Mouse (Mus musculus) layer of hippocampus, adult 2 months (tissue): ENCODE data around the gene Ubqln3. TPM values are rescaled to one million over a fixed set of nuclear protein-coding genes. Genes with fewer than 3 reads are reported as not detected.

Experiments used
- DNase-seq, 2 experiments: peaks; one replicate each; pipeline ENCODE4 v3.0.0; 2022; ENCODE audit warnings: low spot score in 2 of 2
- H3K27ac ChIP-seq: fragments of 200-600 bp; 2 replicates; pipeline ENCODE4 v1.8.1; 2022
- H3K4me3 ChIP-seq: fragments of 200-600 bp; 2 replicates; pipeline ENCODE4 v1.8.1; 2022; ENCODE audit warnings: mild to moderate bottlenecking
- CTCF ChIP-seq: fragments of 200-600 bp; conservative IDR thresholded peaks from 2 replicates; pipeline ENCODE4 v1.8.1; 2022; ENCODE audit warnings: antibody characterized with exemption, mild to moderate bottlenecking, moderate library complexity
- long read RNA-seq, 2 experiments: library from polyadenylated mRNA; stranded (forward); transcript quantifications; one replicate each; pipeline ENCODE4 v2.0.0; 2021; ENCODE audit warnings: borderline mapping rate in 2 of 2
- total RNA-seq, 2 experiments: library from RNA; stranded (reverse); gene quantifications; 2 replicates each; pipeline ENCODE4 v1.2.3; 2021

Gene Ubqln3
- not detected for total RNA-seq
- long read RNA-seq, experiment 1 = 0 reads
- long read RNA-seq, experiment 2 = 0 reads

DNA sequence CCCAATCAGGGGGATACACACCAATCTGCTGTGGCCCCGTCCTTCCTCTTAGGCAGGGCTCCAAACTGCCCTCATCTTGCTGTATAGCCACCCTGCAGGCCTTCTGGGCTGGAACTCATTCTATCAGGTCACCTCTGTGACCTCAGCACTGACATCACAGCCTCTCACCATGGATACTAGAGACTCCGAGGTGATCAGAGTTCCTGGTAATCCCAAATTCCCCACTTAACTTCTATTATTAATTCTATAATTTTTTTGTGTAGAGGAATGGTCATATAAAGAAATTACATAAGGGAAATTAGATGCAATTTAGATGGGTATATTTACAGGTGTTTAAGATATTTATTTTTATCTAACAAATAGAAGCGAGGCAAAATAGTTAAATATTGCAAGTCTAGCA is at the start of gene Ubqln3:
Gene Ubqln3 (minus strand): TSS at position 101 of the 400 bp plus-strand sequence.
- Histone ChIP-seq H3K4me3 (no peak within 1 kb of the TSS), H3K27ac (no peak within 1 kb of the TSS)
- TF ChIP-seq CTCF = no peak
- no peak for DNase-seq

DNA sequence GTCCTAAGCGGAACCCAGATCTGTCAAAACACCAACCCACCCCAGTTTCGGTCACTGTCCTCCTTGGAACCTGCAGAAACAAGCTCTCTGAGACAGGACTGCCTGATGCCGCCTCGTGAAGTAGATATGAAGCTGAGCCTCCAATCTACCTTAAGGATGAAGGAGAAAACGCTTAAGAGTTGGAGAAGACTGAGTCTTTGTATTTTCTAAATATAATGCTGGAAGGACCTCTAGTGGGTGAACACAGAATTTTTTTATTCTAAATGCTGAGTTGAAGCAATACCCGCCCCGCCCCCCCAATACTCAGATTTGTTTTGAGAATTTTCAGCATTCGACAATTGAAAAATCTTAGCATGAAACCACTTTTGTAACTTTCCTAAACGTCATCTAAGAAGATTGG is 48.2 kb upstream of the Ubqln3 start:
- no peak overlapping the region for H3K27ac ChIP-seq
- DNase-seq = no peak
- no peak overlapping the region for H3K4me3 ChIP-seq
- TF ChIP-seq CTCF = peak; percentile 64

DNA sequence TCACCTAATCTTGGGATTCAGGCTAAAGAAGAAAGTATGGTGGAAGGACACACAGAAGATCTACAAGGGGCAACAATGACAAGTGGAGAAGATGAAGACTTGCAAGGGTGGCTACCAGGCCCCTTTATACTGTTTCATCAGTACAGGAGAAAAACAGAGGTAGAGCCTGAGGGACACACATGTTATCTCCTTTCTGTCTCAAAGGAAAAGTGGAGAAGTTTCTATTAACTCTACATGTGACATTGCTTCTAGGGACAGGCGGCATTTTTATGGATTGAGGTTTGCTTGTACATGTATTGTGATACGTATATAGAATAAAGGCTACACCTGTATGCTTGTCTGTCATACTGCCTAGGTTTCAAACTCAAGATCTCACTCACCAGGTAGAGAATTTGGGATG is 40.2 kb upstream of the Ubqln3 start, which contains the start of gene Olfr648:
Gene Olfr648 (minus strand): TSS at position 101 of the 400 bp plus-strand sequence.
- Histone ChIP-seq H3K27ac (no peak within 1 kb of the TSS), H3K4me3 (no peak within 1 kb of the TSS)
- no peak for TF ChIP-seq CTCF
- no peak for DNase-seq

DNA sequence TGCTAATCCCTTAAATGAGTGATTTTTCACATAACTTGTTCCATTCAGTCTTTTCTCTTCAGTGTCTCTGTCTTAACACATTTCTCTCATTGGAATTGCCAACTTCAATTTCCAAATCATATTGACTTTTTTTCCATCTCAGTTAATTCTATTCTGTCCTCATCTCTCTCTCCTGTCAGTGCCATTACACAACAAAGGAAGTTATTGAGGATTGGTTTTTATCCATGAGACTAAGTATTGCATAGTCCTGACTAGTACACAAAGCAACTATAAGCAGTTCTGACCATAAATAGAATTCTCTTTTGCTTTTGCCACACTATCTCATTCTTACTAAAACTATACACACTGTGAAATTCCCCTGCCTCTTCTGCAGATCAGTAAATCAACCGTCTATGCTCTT is 36.0 kb upstream of the Ubqln3 start:
- no peak for DNase-seq
- TF ChIP-seq CTCF = no peak
- H3K4me3 ChIP-seq = no peak overlapping the region

DNA sequence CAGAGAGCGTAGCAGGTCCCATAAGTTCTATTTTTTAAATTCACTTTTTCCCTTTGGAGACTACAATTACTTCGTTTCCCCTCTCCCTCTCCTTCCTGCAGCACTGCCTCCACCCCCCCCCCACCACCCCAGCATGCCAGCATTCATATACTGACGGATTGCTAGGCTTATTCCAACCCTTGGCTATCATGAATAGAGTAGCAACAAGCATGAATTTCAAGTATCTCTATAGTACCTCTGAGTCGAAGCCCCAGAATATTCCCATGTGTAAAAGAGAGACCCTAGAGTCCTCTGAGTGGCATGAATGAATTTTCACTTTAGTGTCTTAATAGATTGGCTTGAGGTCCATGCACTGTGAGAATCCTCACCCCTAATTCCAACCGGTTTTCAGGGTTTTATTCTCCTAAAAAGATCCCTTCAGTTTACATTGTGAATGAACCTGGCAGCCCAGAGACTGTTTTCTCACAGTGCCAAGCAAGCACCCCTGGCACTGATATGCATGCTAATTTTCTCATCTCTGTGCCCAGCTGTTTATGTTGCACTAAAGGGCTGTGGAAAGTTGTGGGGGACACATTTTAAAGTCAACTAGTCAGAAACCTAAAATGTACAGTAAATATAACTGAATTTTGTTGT is 35.5 kb upstream of the Ubqln3 start:
- H3K4me3 ChIP-seq = no peak overlapping the region
- no peak for TF ChIP-seq CTCF
- no peak for DNase-seq
- H3K27ac ChIP-seq = no peak overlapping the region

More for the DNA sequence above, 36.0 kb upstream of the Ubqln3 start:
- H3K27ac ChIP-seq = no peak overlapping the region

DNA sequence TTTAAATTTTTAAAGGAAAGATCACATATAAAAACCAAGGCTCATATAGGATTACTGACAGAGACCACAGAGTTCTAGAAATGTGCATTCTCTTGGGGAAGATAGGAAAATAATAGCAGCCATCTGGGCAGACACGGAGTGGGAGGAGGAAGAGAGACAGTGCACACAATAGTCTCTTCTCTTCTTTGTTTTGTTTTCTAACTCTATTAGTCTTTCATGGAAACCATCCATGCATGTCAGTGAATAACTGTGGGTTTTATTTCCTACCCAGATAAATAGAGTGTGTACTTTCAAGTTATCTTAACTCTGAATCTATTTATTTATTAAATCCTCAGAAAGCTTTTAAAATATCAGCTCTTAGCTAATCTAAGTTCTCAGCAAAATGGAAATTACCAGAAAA is 32.0 kb upstream of the Ubqln3 start:
- Histone ChIP-seq H3K4me3 (no peak overlapping the region), H3K27ac (no peak overlapping the region)
- no peak for DNase-seq
- TF ChIP-seq CTCF = no peak

DNA sequence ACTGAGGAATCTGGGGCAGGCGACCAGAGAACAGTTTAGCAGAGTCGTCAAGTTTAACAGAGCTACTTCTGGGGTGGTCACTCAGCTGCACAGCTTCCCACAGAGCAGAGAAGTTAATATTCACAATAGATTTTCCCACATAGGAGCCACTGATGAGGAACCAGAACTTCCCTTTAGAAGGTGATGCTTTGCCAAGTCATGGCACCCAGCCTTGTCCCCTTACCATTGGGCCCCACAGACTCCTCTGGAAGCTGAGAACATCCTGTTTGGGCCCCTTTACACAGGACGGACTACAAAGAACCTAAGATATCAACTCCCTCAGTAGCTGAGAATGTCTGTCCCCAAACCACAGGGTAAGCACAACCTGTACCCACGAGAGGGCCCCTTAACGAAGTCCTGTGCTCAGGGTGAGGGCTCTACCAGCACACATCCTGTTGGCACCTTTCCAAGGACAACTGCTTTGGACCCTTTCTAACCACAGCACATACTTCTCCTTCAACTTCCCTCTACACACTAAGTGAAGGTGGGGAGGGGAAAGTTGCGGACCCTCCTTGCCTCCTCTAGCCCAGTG is 26.6 kb upstream of the Ubqln3 start:
- H3K27ac ChIP-seq = no peak overlapping the region
- DNase-seq = no peak
- no peak overlapping the region for H3K4me3 ChIP-seq
- no peak for TF ChIP-seq CTCF

DNA sequence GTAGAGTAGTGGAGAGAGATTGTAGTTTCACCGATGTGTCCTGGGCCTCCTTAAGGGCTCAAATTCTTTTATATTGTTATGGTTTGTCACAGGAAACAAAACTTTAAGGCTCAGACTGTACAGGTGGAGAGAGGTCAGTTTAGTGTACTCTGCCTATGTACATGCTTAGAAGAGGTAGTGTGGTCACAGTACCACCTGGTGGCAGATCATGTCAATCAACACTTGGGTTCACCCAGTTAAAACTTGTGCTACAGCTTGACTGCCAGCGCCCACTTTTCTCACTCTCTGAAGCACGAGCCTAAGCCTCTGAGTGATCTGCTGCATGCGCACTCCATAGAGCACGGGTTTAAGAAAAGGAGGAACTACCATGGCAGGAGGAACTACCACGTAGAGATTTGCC is 24.0 kb upstream of the Ubqln3 start:
- H3K4me3 ChIP-seq = no peak overlapping the region
- no peak overlapping the region for H3K27ac ChIP-seq
- TF ChIP-seq CTCF = peak; percentile 25; the same call in 1 of the 2 replicates
- no peak for DNase-seq

DNA sequence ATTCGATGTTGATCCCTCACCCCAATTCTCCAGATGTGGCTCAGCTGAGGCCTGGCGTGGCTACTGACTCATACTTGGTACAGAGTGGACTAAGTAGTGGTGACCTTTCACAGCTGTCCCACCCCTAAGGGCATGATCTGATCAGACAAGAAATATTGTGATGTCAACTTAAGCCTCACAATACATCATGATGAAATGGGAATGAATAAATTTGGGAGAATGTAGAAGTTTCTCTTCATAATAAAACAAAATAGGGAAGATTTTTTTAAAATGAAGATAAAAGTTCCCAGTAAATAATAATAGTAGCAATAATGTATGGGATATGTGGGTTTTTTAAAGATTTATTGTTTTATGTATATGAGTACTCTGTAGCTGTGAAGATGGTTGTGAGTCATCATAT is 7.4 kb upstream of the Ubqln3 start, which contains the start of gene Ubqlnl:
Gene Ubqlnl (minus strand): TSS at position 101 of the 400 bp plus-strand sequence.
- DNase-seq = no peak
- no peak for TF ChIP-seq CTCF
- no peak within 1 kb of the TSS for H3K4me3 ChIP-seq
- H3K27ac ChIP-seq = no peak within 1 kb of the TSS

DNA sequence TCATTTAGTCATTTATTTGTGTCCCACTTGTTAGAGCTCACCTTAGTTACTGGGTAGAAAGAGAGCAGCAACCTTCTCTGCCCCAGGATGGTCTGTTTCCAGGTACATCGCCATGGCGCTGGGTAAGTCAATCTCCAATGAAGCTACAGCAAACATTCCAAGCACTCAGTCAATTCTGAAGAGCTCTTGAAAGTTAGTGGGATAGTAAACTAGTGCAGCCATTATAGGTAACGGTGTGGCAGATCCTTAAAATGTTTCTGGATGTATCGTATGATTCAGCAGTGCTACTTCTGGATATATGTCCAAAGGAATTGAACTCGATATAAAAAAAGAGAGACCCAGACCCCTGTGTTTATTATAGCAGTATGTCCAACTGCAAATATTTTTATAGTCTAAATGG is 5.8 kb downstream of the Ubqln3 start, which contains the start of gene Olfr643:
Gene Olfr643 (minus strand): TSS at position 101 of the 400 bp plus-strand sequence.
- H3K27ac ChIP-seq = no peak within 1 kb of the TSS
- no peak for DNase-seq
- no peak within 1 kb of the TSS for H3K4me3 ChIP-seq
- TF ChIP-seq CTCF = no peak

DNA sequence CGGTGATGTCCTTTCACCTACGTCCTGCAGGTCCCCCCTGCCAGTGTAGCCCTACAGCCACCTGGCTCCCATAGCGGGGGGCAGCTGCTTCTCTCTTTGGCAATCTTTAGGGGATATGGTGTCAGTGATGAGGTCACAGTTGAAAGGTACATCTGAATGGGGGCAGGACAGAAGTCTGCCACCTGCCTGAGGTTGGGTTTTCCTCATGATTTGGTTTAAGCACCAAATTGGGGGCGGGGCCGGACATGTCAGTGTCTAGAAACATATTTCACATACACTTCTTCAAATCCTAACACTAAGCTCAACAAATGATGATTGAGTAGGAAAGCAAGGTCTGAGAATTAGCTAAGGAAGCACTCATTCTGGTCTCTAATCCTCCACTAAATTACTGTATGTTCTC is 13.4 kb downstream of the Ubqln3 start, which contains the start of gene Ubqln5:
Gene Ubqln5 (minus strand): TSS at position 101 of the 400 bp plus-strand sequence.
- TF ChIP-seq CTCF = no peak
- DNase-seq = no peak
- Histone ChIP-seq H3K27ac (no peak within 1 kb of the TSS), H3K4me3 (no peak within 1 kb of the TSS)

DNA sequence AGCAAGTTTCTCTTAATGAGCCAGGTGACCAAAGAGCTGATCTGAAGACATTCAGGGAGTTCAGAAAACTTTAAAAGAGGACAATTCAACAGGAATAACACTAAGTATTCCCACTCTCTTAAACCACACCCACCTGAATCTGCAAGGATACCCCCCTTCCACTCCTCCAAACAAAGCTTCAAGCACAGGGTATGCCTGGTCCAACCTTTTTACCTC is 38.4 kb downstream of the Ubqln3 start, which contains the start of gene Olfr646:
Gene Olfr646 (plus strand): TSS at position 117 of the 216 bp plus-strand sequence.
- no peak within 1 kb of the TSS for H3K4me3 ChIP-seq
- no peak within 1 kb of the TSS for H3K27ac ChIP-seq
- DNase-seq = no peak
- TF ChIP-seq CTCF = no peak

DNA sequence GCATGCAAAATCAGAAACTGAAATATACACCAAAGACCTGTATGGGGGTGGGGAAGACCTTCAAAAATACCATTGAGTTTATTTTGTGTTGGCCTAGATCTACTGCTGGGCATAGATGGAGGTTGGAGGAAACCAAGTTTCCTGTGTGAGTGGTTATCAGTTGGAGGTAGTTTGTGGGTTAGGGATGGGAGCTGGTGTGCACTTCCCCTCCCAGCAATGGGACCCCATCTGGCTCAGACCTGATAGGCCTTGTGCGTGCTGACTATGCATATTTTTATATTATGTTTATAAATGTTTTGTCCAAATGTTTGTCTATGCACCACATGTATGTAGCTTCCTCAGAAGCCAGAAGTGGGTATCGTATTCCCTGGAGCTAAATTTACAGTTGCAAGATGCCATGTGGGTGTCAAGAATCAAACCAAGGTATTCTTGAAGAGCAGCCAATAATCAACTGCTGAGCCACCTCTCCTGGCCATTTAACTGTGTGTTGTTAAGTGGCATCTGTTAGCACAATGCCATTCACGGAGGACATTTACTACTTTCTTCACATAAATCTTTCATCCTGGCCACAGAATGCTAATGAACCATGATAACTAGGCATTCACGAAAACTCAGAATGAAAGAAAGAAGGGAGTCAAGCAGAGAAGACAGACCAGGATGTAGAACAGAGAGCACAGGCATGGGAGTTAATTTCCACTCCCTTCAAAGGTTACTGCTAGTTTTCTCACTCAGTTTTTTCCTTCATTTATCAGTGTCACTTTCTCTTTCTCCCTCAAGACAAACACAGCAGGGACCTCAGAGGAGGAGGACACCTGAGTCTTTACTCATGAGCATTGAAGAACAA is 38.9 kb downstream of the Ubqln3 start:
- DNase-seq = no peak
- H3K4me3 ChIP-seq = no peak overlapping the region
- no peak overlapping the region for H3K27ac ChIP-seq
- no peak for TF ChIP-seq CTCF

Other genes with a start within 250 kb of the Ubqln3 start
- not detected for gene Olfr64, start 248.8 kb downstream of the Ubqln3 start, total RNA-seq
- not detected for gene Olfr65, start 239.8 kb downstream of the Ubqln3 start, total RNA-seq
- not detected for gene Olfr631, start 214.5 kb downstream of the Ubqln3 start, total RNA-seq
- gene Olfr632, start 208.9 kb downstream of the Ubqln3 start, total RNA-seq = not detected
- not detected for gene Olfr633, start 198.8 kb downstream of the Ubqln3 start, total RNA-seq
- under 1 TPM; 0.05 to 0.07 TPM for gene Olfr635, start 172.1 kb downstream of the Ubqln3 start, total RNA-seq
- gene Olfr638, start 144.5 kb downstream of the Ubqln3 start, total RNA-seq = not detected
- gene Olfr639, start 126.0 kb downstream of the Ubqln3 start, total RNA-seq = under 1 TPM; 0.07 to 0.10 TPM
- gene Olfr640, start 117.7 kb downstream of the Ubqln3 start, total RNA-seq = not detected
- not detected for gene Olfr641, start 107.8 kb downstream of the Ubqln3 start, total RNA-seq
- gene Olfr642, start 90.6 kb downstream of the Ubqln3 start, total RNA-seq = not detected
- gene 4930516K23Rik, start 81.8 kb downstream of the Ubqln3 start, total RNA-seq = not detected
- gene Olfr644, start 71.4 kb downstream of the Ubqln3 start, total RNA-seq = not detected
- not detected for gene Olfr645, start 57.8 kb downstream of the Ubqln3 start, total RNA-seq
- under 1 TPM in 1 of 2 experiments, not detected in 1; 0.18 TPM for gene Olfr646, start 38.4 kb downstream of the Ubqln3 start, total RNA-seq
- not detected for gene Ubqln5, start 13.5 kb downstream of the Ubqln3 start, total RNA-seq
- not detected for gene Olfr643, start 5.9 kb downstream of the Ubqln3 start, total RNA-seq
- gene Ubqlnl, start 7.3 kb upstream of the Ubqln3 start, total RNA-seq = not detected
- not detected for gene Olfm5, start 21.6 kb upstream of the Ubqln3 start, total RNA-seq
- under 1 TPM; 0.20 to 0.26 TPM for gene Olfr648, start 40.1 kb upstream of the Ubqln3 start, total RNA-seq
- not detected for gene Olfr649, start 52.7 kb upstream of the Ubqln3 start, total RNA-seq
- under 1 TPM; 0.25 to 0.28 TPM for gene Trim6, start 75.5 kb upstream of the Ubqln3 start, total RNA-seq
- 1 to 10 TPM; 1.1 to 2.0 TPM for gene Trim34a, start 101.2 kb upstream of the Ubqln3 start, total RNA-seq
- under 1 TPM; 0.49 to 0.76 TPM for gene Trim5, start 144.8 kb upstream of the Ubqln3 start, total RNA-seq
- 1 to 10 TPM; 2.5 to 2.9 TPM for gene Trim12a, start 172.2 kb upstream of the Ubqln3 start, total RNA-seq
- not detected for gene Trim34b, start 186.2 kb upstream of the Ubqln3 start, total RNA-seq
- gene Trim12c, start 210.1 kb upstream of the Ubqln3 start, total RNA-seq = 1 to 10 TPM; 1.5 to 2.1 TPM
- not detected for gene Trim30b, start 226.6 kb upstream of the Ubqln3 start, total RNA-seq